Mouse (Mus musculus): Measurements from ENCODE around the gene Plppr1.

GRCm38 (mm10) chr4:49214341-49214740 is 155.3 kb downstream of the Plppr1 start:
- TF ChIP-seq CTCF (IDR thresholded peaks at IDR 0.05; ENCODE audit: borderline replicate concordance, insufficient read depth, low read length) (no peak), POLR2A (IDR thresholded peaks at IDR 0.05; ENCODE audit: low read depth, low read length) (no peak)

Measured in embryonic fibroblast, embryonic 13.5 days (primary cell).